Mouse (Mus musculus): ENCODE data around the gene Olfr429. TPM values are rescaled to one million over a fixed set of nuclear protein-coding genes. Genes with fewer than 3 reads are reported as not detected.

Olfr429 gene
- not detected in 2 replicates for total RNA-seq (2023)

DNA sequence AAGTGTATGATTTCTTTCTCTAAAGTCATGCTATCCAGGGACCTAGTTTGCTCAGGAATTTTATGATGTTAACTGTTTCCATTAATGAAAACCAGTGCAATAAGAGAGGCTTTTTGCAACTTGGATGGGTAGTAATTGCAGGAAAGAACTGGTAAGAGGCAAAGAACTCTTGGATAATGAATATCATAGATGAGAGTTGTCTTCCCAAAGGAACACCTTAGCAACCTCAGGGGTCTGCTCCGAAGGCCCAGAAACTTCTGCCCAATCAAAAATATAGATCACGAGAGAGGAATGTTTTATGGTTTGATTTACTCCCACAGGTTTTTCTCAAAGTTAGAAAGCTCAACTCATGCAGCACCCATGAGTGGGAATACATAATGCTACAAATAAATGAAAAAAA, at the start of gene Olfr429:
Gene Olfr429 (plus strand): TSS at position 301 of the 400 bp plus-strand sequence.

DNA sequence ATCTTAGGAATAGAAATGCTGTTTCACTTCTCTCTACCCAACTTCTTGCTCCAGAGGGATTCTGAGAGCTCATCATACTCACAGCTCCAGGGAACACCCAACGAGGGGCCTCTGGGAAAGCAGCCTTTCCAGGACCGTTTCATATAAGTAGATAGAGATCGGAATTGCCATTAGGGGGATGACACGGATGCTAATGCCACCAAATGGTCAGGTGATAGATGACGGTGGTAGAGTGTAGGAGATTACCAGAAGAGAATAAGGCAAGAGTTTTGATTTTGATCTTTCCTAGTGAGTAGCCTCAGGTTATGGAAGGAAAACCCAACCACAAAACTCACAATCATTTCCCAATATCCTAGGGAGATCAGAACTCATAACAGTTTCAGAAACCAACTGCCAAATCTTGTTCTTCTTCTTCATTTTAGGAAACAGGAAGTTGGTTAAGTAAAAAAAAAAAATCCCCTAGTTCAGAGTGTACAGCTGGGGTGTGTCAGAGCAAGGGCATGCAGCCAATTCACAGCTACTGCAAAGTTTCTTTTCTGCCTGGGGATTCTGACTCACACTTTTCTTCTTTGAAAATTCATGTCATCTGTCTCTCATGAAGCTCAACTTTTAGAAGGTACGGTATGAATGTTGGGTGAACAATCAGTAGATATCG, 43.5 kb upstream of the Olfr429 start, which contains the start of gene Olfr433:
Gene Olfr433 (plus strand): TSS at position 183 of the 655 bp plus-strand sequence.

DNA sequence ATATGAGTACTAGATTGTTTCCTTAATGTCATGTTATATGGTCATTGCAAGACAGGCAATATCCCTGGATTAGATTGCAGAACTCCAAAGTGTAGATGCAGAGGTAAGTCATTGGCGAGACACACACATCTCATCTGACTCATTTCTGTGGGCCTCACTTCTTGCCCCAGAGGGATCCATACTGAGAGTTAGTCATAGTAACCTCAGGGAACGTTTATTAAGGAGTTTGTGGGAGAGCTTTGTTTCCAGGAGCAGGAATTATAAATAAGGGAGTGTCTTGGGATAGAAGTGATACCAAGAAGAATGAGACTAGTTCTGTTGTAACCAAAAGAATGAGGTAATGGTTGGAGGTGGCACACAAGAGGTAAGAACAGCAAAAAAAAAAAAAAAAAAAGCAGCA, 35.2 kb upstream of the Olfr429 start, which contains the start of gene Olfr432:
Gene Olfr432 (plus strand): TSS at position 313 of the 400 bp plus-strand sequence.

DNA sequence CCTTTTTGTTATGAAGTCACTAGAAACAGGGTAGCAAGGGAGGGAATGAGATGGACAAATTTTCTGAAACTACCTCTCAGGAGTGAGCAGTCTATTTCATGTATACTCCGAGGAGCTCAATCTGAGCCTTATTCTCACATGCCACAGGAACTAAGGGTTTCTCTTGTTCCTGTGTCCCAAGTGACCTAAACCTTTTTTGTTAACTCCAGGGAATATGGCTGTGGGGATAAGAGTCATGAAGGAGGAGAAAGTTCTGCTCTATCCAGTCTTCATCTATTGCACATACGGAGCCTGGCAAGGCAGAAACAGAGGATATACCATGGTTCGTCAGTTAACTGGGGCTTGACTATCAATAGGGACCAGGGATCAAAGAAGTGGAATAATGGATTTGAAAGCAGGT, 17.8 kb upstream of the Olfr429 start, which contains the start of gene Olfr430:
Gene Olfr430 (plus strand): TSS at position 301 of the 400 bp plus-strand sequence.

DNA sequence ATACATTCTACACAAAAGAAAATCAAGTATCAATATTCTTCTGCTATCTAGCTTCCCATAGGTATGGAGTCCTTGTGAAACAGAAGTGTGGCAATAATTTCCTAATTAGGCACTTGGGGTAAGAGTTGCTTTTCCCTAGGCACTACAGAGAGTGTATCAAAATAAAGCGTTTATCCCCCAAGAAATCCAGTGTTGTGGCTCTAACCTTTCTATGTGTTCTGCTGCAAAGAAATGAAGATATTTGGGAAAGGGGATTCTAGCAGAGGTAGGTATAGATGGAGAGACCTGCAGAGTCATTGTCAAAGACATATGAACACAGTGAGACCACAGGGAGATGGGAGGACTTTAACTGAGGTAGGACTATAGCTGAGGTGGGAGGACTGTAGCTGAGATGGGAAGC, 12.5 kb downstream of the Olfr429 start, which contains the start of gene Olfr427:
Gene Olfr427 (plus strand): TSS at position 301 of the 400 bp plus-strand sequence.

DNA sequence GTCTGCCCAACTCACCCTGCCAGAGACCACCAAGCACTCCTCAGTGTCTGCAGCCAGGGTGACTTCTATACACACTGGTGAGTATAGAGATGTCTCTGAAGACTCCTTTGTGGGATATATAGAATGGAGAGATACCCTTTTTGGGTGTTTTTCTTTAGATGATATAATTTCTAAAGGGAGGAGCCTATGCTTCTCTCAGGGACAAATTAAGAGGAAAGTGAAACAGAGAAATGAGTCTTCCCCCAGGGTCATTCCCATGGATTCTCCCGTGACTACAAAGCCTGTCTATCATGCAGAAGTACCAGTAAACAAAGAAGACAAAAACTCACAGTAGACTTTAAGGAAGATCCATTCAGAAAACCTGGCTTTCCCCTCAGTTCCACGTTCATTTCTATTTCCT, 36.9 kb downstream of the Olfr429 start, which contains the start of gene Olfr231:
Gene Olfr231 (minus strand): TSS at position 101 of the 400 bp plus-strand sequence.

DNA sequence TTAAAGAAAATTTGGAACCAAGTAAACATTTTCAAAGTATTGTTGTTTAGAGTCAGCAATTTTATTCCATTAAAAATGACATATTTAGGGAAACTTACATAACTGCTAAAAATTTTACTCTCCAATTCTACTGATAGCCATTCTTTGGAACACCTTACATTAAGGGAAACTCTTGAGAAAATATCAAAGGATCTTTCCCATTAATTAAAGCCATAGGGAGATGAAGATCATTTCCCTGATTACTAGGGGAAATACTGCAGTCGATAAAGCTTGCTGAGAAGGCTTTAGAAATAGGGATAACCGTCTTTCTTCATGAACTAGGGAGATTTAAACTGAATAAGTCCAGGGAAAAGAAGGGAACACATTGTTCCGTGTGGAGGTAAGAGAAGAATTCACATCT, 47.1 kb downstream of the Olfr429 start, which contains the start of gene Olfr424:
Gene Olfr424 (plus strand): TSS at position 301 of the 400 bp plus-strand sequence.

Other genes starting within 250 kb of the Olfr429 start
- gene Ifi211, start 171.3 kb upstream of the Olfr429 start, total RNA-seq (2023), result 7.9 and 12.3 TPM in 2 replicates
- gene Mndal, start 141.8 kb upstream of the Olfr429 start, total RNA-seq (2023), result 30.7 and 32.2 TPM in 2 replicates
- 15.4 and 23.1 TPM in 2 replicates for gene Ifi203, start 141.7 kb upstream of the Olfr429 start, total RNA-seq (2023)
- gene Ifi202b, start 101.6 kb upstream of the Olfr429 start, total RNA-seq (2023), result not detected in 2 replicates
- gene Ifi205, start 52.5 kb upstream of the Olfr429 start, total RNA-seq (2023), result 2.4 and 6.3 TPM in 2 replicates
- gene Olfr433, start 43.6 kb upstream of the Olfr429 start, total RNA-seq (2023), result not detected in 2 replicates
- gene Olfr432, start 35.1 kb upstream of the Olfr429 start, total RNA-seq (2023), result not detected in 2 replicates
- not detected in 2 replicates for gene Olfr430, start 17.7 kb upstream of the Olfr429 start, total RNA-seq (2023)
- not detected in 2 replicates for gene Olfr427, start 12.6 kb downstream of the Olfr429 start, total RNA-seq (2023)
- not detected in 2 replicates for gene Olfr231, start 36.8 kb downstream of the Olfr429 start, total RNA-seq (2023)
- not detected in 2 replicates for gene Olfr424, start 47.2 kb downstream of the Olfr429 start, total RNA-seq (2023)
- not detected in 2 replicates for gene Olfr420, start 71.3 kb downstream of the Olfr429 start, total RNA-seq (2023)
- 0.98 and 2.2 TPM in 2 replicates for gene Spta1, start 88.4 kb downstream of the Olfr429 start, total RNA-seq (2023)
- not detected in 2 replicates for gene Olfr419, start 167.7 kb downstream of the Olfr429 start, total RNA-seq (2023)
- not detected in 2 replicates for gene Mptx1, start 246.2 kb downstream of the Olfr429 start, total RNA-seq (2023)